Mouse (Mus musculus) kidney, postnatal 36 days (tissue): Measurements from ENCODE around the gene Apol6.

Experiments used
- DNase-seq, 2 experiments: peaks; one replicate each; pipeline ENCODE4 v3.0.0; 2021 to 2022; ENCODE audit warnings: mixed read lengths in 2 of 2

Gene Apol6

GRCm38 (mm10) chr15:77044597-77045320 lies at the start of gene Apol6:
Gene Apol6 (plus strand): TSS chr15:77044729.
- no peak for DNase-seq

- peak; percentile 28 to 57 for DNase-seq
These were observed 46.5 kb upstream of the Apol6 start for GRCm38 (mm10) chr15:76998048-76998447.

- DNase-seq = peak; percentile 46 to 70
These were observed 45.5 kb upstream of the Apol6 start for GRCm38 (mm10) chr15:76998878-76999588.

- peak in 1 of 2 experiments; percentile 14 for DNase-seq
These were observed 41.2 kb upstream of the Apol6 start for GRCm38 (mm10) chr15:77003173-77003867.

- DNase-seq = peak; percentile 55 to 74
These were observed 40.7 kb upstream of the Apol6 start for GRCm38 (mm10) chr15:77003868-77004215.

GRCm38 (mm10) chr15:77008851-77009250 lies 35.7 kb upstream of the Apol6 start:
- DNase-seq = peak; percentile 58 to 83

GRCm38 (mm10) chr15:77013753-77014241 lies 30.7 kb upstream of the Apol6 start:
- peak; percentile 49 to 61 for DNase-seq

- peak in 1 of 2 experiments; percentile 6 for DNase-seq
These were observed 30.1 kb upstream of the Apol6 start for GRCm38 (mm10) chr15:77014431-77014830.

GRCm38 (mm10) chr15:77014985-77015384 lies 29.5 kb upstream of the Apol6 start:
- peak; percentile 15 to 49 for DNase-seq

- no peak for DNase-seq
These were observed 28.0 kb upstream of the Apol6 start for GRCm38 (mm10) chr15:77016509-77016908.

GRCm38 (mm10) chr15:77017897-77018296 lies 26.6 kb upstream of the Apol6 start:
- DNase-seq = no peak

- peak; percentile 11 to 60 for DNase-seq
These were observed 25.7 kb upstream of the Apol6 start for GRCm38 (mm10) chr15:77018740-77019340.

GRCm38 (mm10) chr15:77019533-77019932 lies 25.0 kb upstream of the Apol6 start:
- DNase-seq = no peak

GRCm38 (mm10) chr15:77020136-77020535 lies 24.4 kb upstream of the Apol6 start:
- no peak for DNase-seq

GRCm38 (mm10) chr15:77021056-77021455 lies 23.5 kb upstream of the Apol6 start:
- no peak for DNase-seq

GRCm38 (mm10) chr15:77021851-77022250 lies 22.7 kb upstream of the Apol6 start:
- no peak for DNase-seq

GRCm38 (mm10) chr15:77022401-77022957 lies 22.1 kb upstream of the Apol6 start:
- no peak for DNase-seq

- no peak for DNase-seq
These were observed 18.5 kb upstream of the Apol6 start for GRCm38 (mm10) chr15:77025884-77026583.

GRCm38 (mm10) chr15:77027117-77027516 lies 17.4 kb upstream of the Apol6 start:
- no peak for DNase-seq

- no peak for DNase-seq
These were observed 16.9 kb upstream of the Apol6 start for GRCm38 (mm10) chr15:77027675-77028074.

GRCm38 (mm10) chr15:77029331-77029991 lies 15.1 kb upstream of the Apol6 start:
- peak; percentile 76 to 79 for DNase-seq
